ENCODE assay signal across 18 mouse cellular contexts in genomic region chr2:165895687-165896086, GRCm38 (mm10). TPM values are rescaled to one million over a fixed set of nuclear protein-coding genes. Genes with fewer than 3 reads are reported as not detected.
DNase-seq lines count a peak whose midpoint lies in the region; ATAC-seq lines count a peak whose summit lies in the region.
"Had no signal": no experiment of that assay in that cellular context is flagged by ENCODE, and none has a peak within 500 bp of the region (broad histone marks: within the 10 kb centered on the region; RNA-seq: fewer than 3 reads in every experiment).

No protein-coding gene starts in this region.

- intact Hi-C loops in heart, postnatal 10 days (cut with DNase I), result no loop called here
- intact Hi-C loops in left cerebral cortex, postnatal 25 days (cut with DNase I), result no loop called here

- ATAC-seq in heart, embryonic 11.5 days (replicated peaks; ENCODE audit: insufficient number of reproducible peaks, low FRiP score, low TSS enrichment), result no peak
- ATAC-seq in midbrain, embryonic 13.5 days, result no peak
- no peak for ATAC-seq in embryonic facial prominence, embryonic 15.5 days (ENCODE audit: insufficient number of reproducible peaks, low FRiP score, low TSS enrichment, low read depth)
- no peak for ATAC-seq in stomach, embryonic 16.5 days (ENCODE audit: insufficient read depth, low FRiP score)
- ATAC-seq: forebrain, embryonic 13.5 days; hindbrain, embryonic 16.5 days had no signal

- no peaks in the 10 kb centered on the region for H3K9me3 ChIP-seq in heart, embryonic 11.5 days (replicated peaks; ENCODE audit: control insufficient read depth, low read length)
- no peaks in the 10 kb centered on the region for H3K9me3 ChIP-seq in midbrain, embryonic 10.5 days (replicated peaks)
- H3K9me3 ChIP-seq in midbrain, embryonic 13.5 days, result no peaks in the 10 kb centered on the region
- no peaks in the 10 kb centered on the region for H3K9me3 ChIP-seq in embryonic facial prominence, embryonic 15.5 days (replicated peaks)
- no peaks in the 10 kb centered on the region for H3K9me3 ChIP-seq in stomach, embryonic 16.5 days (replicated peaks; ENCODE audit: control insufficient read depth, low read length)
- H3K9me3 ChIP-seq: forebrain, embryonic 13.5 days; limb, embryonic 15.5 days; lung, embryonic 15.5 days had no signal

- DNase-seq in heart, postnatal 10 days, result no peak
- no peak for DNase-seq in midbrain, embryonic 10.5 days (ENCODE audit: low spot score)
- DNase-seq in layer of hippocampus, adult 8-10 months (ENCODE audit: low spot score in 2 of 2), result no peak
- no peak for DNase-seq in left cerebral cortex, postnatal 25 days (ENCODE audit: low spot score in 2 of 2)
- DNase-seq: kidney, adult 9 months; midbrain, embryonic 14.5 days; retina, postnatal 1 day; thymus, adult 18-20 months had no signal

- H3K4me1 ChIP-seq in heart, embryonic 11.5 days (ENCODE audit: control insufficient read depth, insufficient read depth, low read length), result peaks cover 35% of the 10 kb centered on the region
- peaks cover 54% of the 10 kb centered on the region for H3K4me1 ChIP-seq in midbrain, embryonic 10.5 days
- H3K4me1 ChIP-seq in midbrain, embryonic 13.5 days (replicated peaks), result peaks cover 15% of the 10 kb centered on the region
- H3K4me1 ChIP-seq in embryonic facial prominence, embryonic 15.5 days, result peaks cover 24% of the 10 kb centered on the region
- H3K4me1 ChIP-seq in stomach, embryonic 16.5 days (ENCODE audit: control insufficient read depth, insufficient read depth, low read length), result peaks cover 26% of the 10 kb centered on the region

- no peaks in the 10 kb centered on the region for H3K27me3 ChIP-seq in heart, embryonic 11.5 days (ENCODE audit: control insufficient read depth, insufficient read depth, low read length)
- no peaks in the 10 kb centered on the region for H3K27me3 ChIP-seq in midbrain, embryonic 10.5 days (ENCODE audit: low read depth, poor library complexity, severe bottlenecking)
- no peaks in the 10 kb centered on the region for H3K27me3 ChIP-seq in midbrain, embryonic 13.5 days
- no peaks in the 10 kb centered on the region for H3K27me3 ChIP-seq in embryonic facial prominence, embryonic 15.5 days
- H3K27me3 ChIP-seq in stomach, embryonic 16.5 days (ENCODE audit: control insufficient read depth, insufficient read depth, low read length), result no peaks in the 10 kb centered on the region
- H3K27me3 ChIP-seq: forebrain, embryonic 13.5 days; limb, embryonic 15.5 days; lung, embryonic 15.5 days had no signal

- 81% methylated on average over 4 of the region's 4 CpGs for WGBS in heart, embryonic 11.5 days (ENCODE audit: insufficient replicate concordance)
- WGBS in midbrain, embryonic 10.5 days, result 94% methylated on average over 4 of the region's 4 CpGs
- WGBS in midbrain, embryonic 13.5 days, result 95% methylated on average over 4 of the region's 4 CpGs
- 76% methylated on average over 4 of the region's 4 CpGs for WGBS in embryonic facial prominence, embryonic 15.5 days
- WGBS in stomach, embryonic 16.5 days, result 90% methylated on average over 4 of the region's 4 CpGs

- no peak overlapping the region for H3K4me2 ChIP-seq in heart, embryonic 11.5 days
- H3K4me2 ChIP-seq in midbrain, embryonic 13.5 days (replicated peaks), result no peak overlapping the region
- H3K4me2 ChIP-seq in embryonic facial prominence, embryonic 15.5 days (replicated peaks), result no peak overlapping the region
- no peak overlapping the region for H3K4me2 ChIP-seq in stomach, embryonic 16.5 days (ENCODE audit: low read depth, low read length)
- H3K4me2 ChIP-seq: forebrain, embryonic 13.5 days; limb, embryonic 15.5 days; lung, embryonic 15.5 days had no signal

- H3K4me3 ChIP-seq in heart, embryonic 11.5 days (ENCODE audit: low read depth, low read length), result no peak overlapping the region
- H3K4me3 ChIP-seq in midbrain, embryonic 10.5 days, result no peak overlapping the region
- no peak overlapping the region for H3K4me3 ChIP-seq in midbrain, embryonic 13.5 days (replicated peaks)
- no peak overlapping the region for H3K4me3 ChIP-seq in embryonic facial prominence, embryonic 15.5 days (replicated peaks)
- H3K4me3 ChIP-seq in stomach, embryonic 16.5 days (replicated peaks; ENCODE audit: low read length), result no peak overlapping the region
- H3K4me3 ChIP-seq: forebrain, embryonic 13.5 days; left cerebral cortex, adult 2 months; limb, embryonic 15.5 days; lung, embryonic 15.5 days; myocyte had no signal

- peak overlapping the region; percentile 35; the same call in 1 of the 2 replicates for H3K27ac ChIP-seq in heart, embryonic 11.5 days (ENCODE audit: low read depth, low read length)
- H3K27ac ChIP-seq in midbrain, embryonic 10.5 days (replicated peaks), result peak overlapping the region; percentile 63
- no peak overlapping the region for H3K27ac ChIP-seq in midbrain, embryonic 13.5 days
- H3K27ac ChIP-seq in embryonic facial prominence, embryonic 15.5 days (replicated peaks), result 0 out of 2 replicates have a peak overlapping the region, but pooled peaks have one; percentile 23
- H3K27ac ChIP-seq in stomach, embryonic 16.5 days (ENCODE audit: low read length), result peak overlapping the region; percentile 66
- H3K27ac ChIP-seq: forebrain, embryonic 13.5 days; left cerebral cortex, adult 2 months; limb, embryonic 15.5 days; lung, embryonic 15.5 days had no signal

- no peaks in the 10 kb centered on the region for H3K36me3 ChIP-seq in heart, embryonic 11.5 days (ENCODE audit: control insufficient read depth, insufficient read depth, low read length)
- H3K36me3 ChIP-seq in midbrain, embryonic 10.5 days, result no peaks in the 10 kb centered on the region
- H3K36me3 ChIP-seq in midbrain, embryonic 13.5 days, result no peaks in the 10 kb centered on the region
- H3K36me3 ChIP-seq in embryonic facial prominence, embryonic 15.5 days, result no peaks in the 10 kb centered on the region
- no peaks in the 10 kb centered on the region for H3K36me3 ChIP-seq in stomach, embryonic 16.5 days (ENCODE audit: control insufficient read depth, insufficient read depth, low read length)
- H3K36me3 ChIP-seq: limb, embryonic 15.5 days; lung, embryonic 15.5 days had no signal

- H3K9ac ChIP-seq in heart, embryonic 11.5 days (ENCODE audit: low read depth, low read length), result peak overlapping the region; percentile 43; the same call in 1 of the 2 replicates
- no peak overlapping the region for H3K9ac ChIP-seq in midbrain, embryonic 13.5 days (replicated peaks)
- H3K9ac ChIP-seq in embryonic facial prominence, embryonic 15.5 days, result no peak overlapping the region
- no peak overlapping the region for H3K9ac ChIP-seq in stomach, embryonic 16.5 days (ENCODE audit: low read length)
- H3K9ac ChIP-seq: forebrain, embryonic 13.5 days; limb, embryonic 15.5 days; lung, embryonic 15.5 days had no signal

RNA-seq across cellular contexts. Expression of gene Zmynd8, which starts 3.1 kb away (rescaled TPM):
- polyA plus RNA-seq in heart, embryonic 11.5 days (2014; fragmentation: Nextera tagmentation; extraction: Ambion mirVana), result 39.6 and 47.6 TPM in 2 replicates
- total RNA-seq in heart, postnatal 10 days (2021), result 10 to 100 TPM; 48.7 to 55.5 TPM
- 61.4 and 63.3 TPM in 2 replicates for polyA plus RNA-seq in midbrain, embryonic 10.5 days (2016; fragmentation: Nextera tagmentation; extraction: Ambion mirVana)
- polyA plus RNA-seq in midbrain, embryonic 13.5 days (2015; fragmentation: Nextera tagmentation; extraction: Ambion mirVana), result 85.4 and 86.8 TPM in 2 replicates
- polyA plus RNA-seq in embryonic facial prominence, embryonic 15.5 days (2015; fragmentation: Nextera tagmentation; extraction: Ambion mirVana), result 50.4 and 50.9 TPM in 2 replicates
- polyA plus RNA-seq in stomach, embryonic 16.5 days (2015; fragmentation: Nextera tagmentation; extraction: Ambion mirVana), result 45.1 and 45.3 TPM in 2 replicates
- total RNA-seq in layer of hippocampus, adult 8-10 months (2022), result 100 to 1,000 TPM; 128 to 162 (median 147) TPM
- 100 to 1,000 TPM; 160 to 162 TPM for total RNA-seq in left cerebral cortex, postnatal 25 days (2021)
